Comparison of ENCODE assay signal across 16 mouse cellular contexts in genomic region chr5:103133626-103134025, GRCm38 (mm10).
DNase-seq lines count a peak whose midpoint lies in the region; ATAC-seq lines count a peak whose summit lies in the region.
"Had no signal": no experiment of that assay in that cellular context is flagged by ENCODE, and none has a peak within 500 bp of the region (broad histone marks: within the 10 kb centered on the region; RNA-seq: fewer than 3 reads in every experiment).

No protein-coding gene starts in this region.

- WGBS in intestine, embryonic 14.5 days, result 65% methylated on average over 9 of the region's 9 CpGs
- 71% methylated on average over 9 of the region's 9 CpGs for WGBS in intestine, embryonic 16.5 days

- H3K4me3 ChIP-seq in intestine, embryonic 14.5 days (ENCODE audit: low read depth, low read length), result no peak overlapping the region
- no peak overlapping the region for H3K4me3 ChIP-seq in intestine, embryonic 16.5 days (ENCODE audit: low read length)
- peak overlapping the region; percentile 8 for H3K4me3 ChIP-seq in megakaryocyte, embryonic 14.5 days (replicated peaks)
- H3K4me3 ChIP-seq: heart, embryonic 12.5 days; limb, embryonic 12.5 days; liver, embryonic 13.5 days had no signal

- ATAC-seq in intestine, embryonic 14.5 days (replicated peaks; ENCODE audit: low FRiP score, low TSS enrichment, low read depth), result no peak
- ATAC-seq in intestine, embryonic 16.5 days, result no peak
- ATAC-seq in megakaryocyte, adult 5-6 weeks (ENCODE audit: poor library complexity, severe bottlenecking), result no peak
- ATAC-seq: lung, postnatal 0 days had no signal

- no peaks in the 10 kb centered on the region for H3K4me1 ChIP-seq in intestine, embryonic 14.5 days (replicated peaks; ENCODE audit: control insufficient read depth, insufficient read depth, low read length)
- H3K4me1 ChIP-seq in intestine, embryonic 16.5 days (ENCODE audit: control insufficient read depth, insufficient read depth, low read length), result no peaks in the 10 kb centered on the region
- H3K4me1 ChIP-seq in megakaryocyte, embryonic 14.5 days, result no peaks in the 10 kb centered on the region
- H3K4me1 ChIP-seq: heart, embryonic 12.5 days; limb, embryonic 12.5 days; liver, embryonic 13.5 days had no signal

- peak; percentile 38 for DNase-seq in intestine, embryonic 14.5 days (ENCODE audit: low spot score)
- DNase-seq in adrenal gland, postnatal 14 days, result peak; percentile 51
- peak; percentile 43 for DNase-seq in testis, postnatal 14 days (ENCODE audit: low spot score)
- no peak for DNase-seq in right cerebral cortex, postnatal 36 days (ENCODE audit: low spot score in 2 of 2)
- DNase-seq: cerebellum, adult 9-10 months; kidney, adult 8-10 months; liver, embryonic 13.5 days; right cerebral cortex, postnatal 4 days; thymus, adult 2 months had no signal

- no peaks in the 10 kb centered on the region for H3K36me3 ChIP-seq in intestine, embryonic 14.5 days (ENCODE audit: control insufficient read depth, insufficient read depth, low read length)
- no peaks in the 10 kb centered on the region for H3K36me3 ChIP-seq in intestine, embryonic 16.5 days (ENCODE audit: control insufficient read depth, insufficient read depth, low read length)
- no peaks in the 10 kb centered on the region for H3K36me3 ChIP-seq in megakaryocyte, embryonic 14.5 days (replicated peaks; ENCODE audit: low read length)
- H3K36me3 ChIP-seq: G1E; heart, embryonic 12.5 days; limb, embryonic 12.5 days; liver, embryonic 13.5 days had no signal

- no peak overlapping the region for H3K9ac ChIP-seq in intestine, embryonic 14.5 days (ENCODE audit: low read length)
- H3K9ac ChIP-seq in intestine, embryonic 16.5 days (ENCODE audit: low read depth, low read length), result no peak overlapping the region
- H3K9ac ChIP-seq: heart, embryonic 12.5 days; limb, embryonic 12.5 days; liver, embryonic 13.5 days had no signal

- H3K9me3 ChIP-seq in intestine, embryonic 14.5 days (ENCODE audit: control insufficient read depth, low read length), result no peaks in the 10 kb centered on the region
- H3K9me3 ChIP-seq in intestine, embryonic 16.5 days (ENCODE audit: control insufficient read depth, low read length), result no peaks in the 10 kb centered on the region
- peaks cover 55% of the 10 kb centered on the region for H3K9me3 ChIP-seq in megakaryocyte, embryonic 14.5 days
- H3K9me3 ChIP-seq: heart, embryonic 12.5 days; limb, embryonic 12.5 days had no signal

- no peak overlapping the region for H3K27ac ChIP-seq in intestine, embryonic 14.5 days (ENCODE audit: low read depth)
- H3K27ac ChIP-seq in intestine, embryonic 16.5 days (ENCODE audit: low read length), result no peak overlapping the region
- H3K27ac ChIP-seq: limb, embryonic 12.5 days; liver, embryonic 13.5 days had no signal

- no peaks in the 10 kb centered on the region for H3K27me3 ChIP-seq in intestine, embryonic 14.5 days (replicated peaks; ENCODE audit: control insufficient read depth, insufficient read depth, low read length)
- H3K27me3 ChIP-seq in intestine, embryonic 16.5 days (replicated peaks; ENCODE audit: control insufficient read depth, insufficient read depth, low read length), result no peaks in the 10 kb centered on the region
- H3K27me3 ChIP-seq in megakaryocyte, embryonic 14.5 days (replicated peaks), result no peaks in the 10 kb centered on the region
- H3K27me3 ChIP-seq: heart, embryonic 12.5 days; limb, embryonic 12.5 days; liver, embryonic 13.5 days had no signal

- H3K4me2 ChIP-seq in intestine, embryonic 14.5 days (ENCODE audit: low read length), result no peak overlapping the region
- H3K4me2 ChIP-seq in intestine, embryonic 16.5 days (ENCODE audit: low read depth, low read length), result no peak overlapping the region
- H3K4me2 ChIP-seq: heart, embryonic 12.5 days; limb, embryonic 12.5 days; liver, embryonic 13.5 days had no signal

Comparison
In these comparisons a context has a peak if more than half of its experiments do, and no peak if none do; other contexts are left out.
1. DNase-seq: peak in intestine, embryonic 14.5 days (single experiment), adrenal gland, postnatal 14 days (single experiment) and testis, postnatal 14 days (single experiment); none in right cerebral cortex, postnatal 36 days (0 of 2).